Mouse (Mus musculus): ENCODE measurements at regions not wholly inside any gene's neighbourhood (a gene's known extent, or its start where the extent isn't known, plus 50 kb on each side); places are given as distances from the start of the nearest gene placed in this dataset.
A peak's percentile ranks its signal among the peaks of the same experiment; 100 is the strongest.

DNA sequence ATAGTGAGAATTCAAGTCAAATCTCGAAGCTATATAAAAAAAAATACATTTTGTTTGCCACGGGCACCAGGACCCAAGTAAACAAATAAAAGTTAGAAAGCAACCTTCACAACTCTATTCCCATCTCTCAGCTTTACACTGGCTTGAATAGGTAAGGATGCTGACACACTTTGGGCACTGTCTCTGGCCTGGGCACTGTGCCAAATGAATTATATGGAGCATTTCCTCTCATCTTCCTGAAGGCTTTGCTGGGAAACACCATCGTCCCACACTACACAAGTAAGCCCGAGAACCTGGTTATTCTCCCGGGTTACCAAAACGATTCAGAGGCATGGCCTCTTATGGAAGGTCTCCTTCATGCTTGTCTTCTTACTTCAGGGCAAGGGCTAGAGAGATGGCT lies 93.5 kb upstream of the Ogfrl1 start:
- TF ChIP-seq NANOG (IDR thresholded peaks at IDR 0.05; ENCODE audit: borderline replicate concordance, low read length): no peak
- TF ChIP-seq CTCF (conservative IDR thresholded peaks at IDR 0.05; ENCODE audit: low read length): no peak
- no peak for TF ChIP-seq POU5F1 (IDR thresholded peaks at IDR 0.05; ENCODE audit: borderline replicate concordance, low read length)
- Histone ChIP-seq H3K4me1 (replicated peaks; ENCODE audit: low read depth, low read length) (no peaks in the 10 kb centered on the region), H3K27me3 (ENCODE audit: insufficient read depth, low read length) (no peaks in the 10 kb centered on the region), H3K36me3 (ENCODE audit: insufficient read depth, low read length) (no peaks in the 10 kb centered on the region), H3K9me3 (ENCODE audit: low read length) (peaks cover 7% of the 10 kb centered on the region; the same call in 1 of the 2 replicates), H3K4me3 (replicated peaks; ENCODE audit: low read length) (no peak overlapping the region)

- TF ChIP-seq CTCF (conservative IDR thresholded peaks at IDR 0.05; ENCODE audit: low read length): no peak
- Histone ChIP-seq H3K9me3 (ENCODE audit: low read length) (peaks cover 7% of the 10 kb centered on the region; the same call in 1 of the 2 replicates), H3K4me1 (replicated peaks; ENCODE audit: low read depth, low read length) (no peaks in the 10 kb centered on the region), H3K27me3 (ENCODE audit: insufficient read depth, low read length) (0 out of 2 replicates have a peak, but pooled peaks cover 3% of the 10 kb centered on the region), H3K4me3 (replicated peaks; ENCODE audit: low read length) (no peak overlapping the region), H3K36me3 (ENCODE audit: insufficient read depth, low read length) (no peaks in the 10 kb centered on the region)
Observed at GRCm38 (mm10) chr1:23492981-23493380, 95.4 kb upstream of the Ogfrl1 start.

- Histone ChIP-seq H3K4me3 (replicated peaks; ENCODE audit: low read length) (no peak overlapping the region), H3K9me3 (ENCODE audit: low read length) (peaks cover 7% of the 10 kb centered on the region; the same call in 1 of the 2 replicates)
- TF ChIP-seq CTCF (conservative IDR thresholded peaks at IDR 0.05; ENCODE audit: low read length): peak; percentile 19
- TF ChIP-seq NANOG (IDR thresholded peaks at IDR 0.05; ENCODE audit: borderline replicate concordance, low read length): no peak
Observed at GRCm38 (mm10) chr1:23495412-23495811, 97.8 kb upstream of the Ogfrl1 start.

GRCm38 (mm10) chr1:23520113-23520512 lies 122.5 kb upstream of the Ogfrl1 start:
- Histone ChIP-seq H3K9me3 (ENCODE audit: low read length) (no peaks in the 10 kb centered on the region), H3K4me1 (replicated peaks; ENCODE audit: low read depth, low read length) (0 out of 2 replicates have a peak, but pooled peaks cover 7% of the 10 kb centered on the region), H3K36me3 (ENCODE audit: insufficient read depth, low read length) (no peaks in the 10 kb centered on the region), H3K4me3 (replicated peaks; ENCODE audit: low read length) (no peak overlapping the region), H3K27me3 (ENCODE audit: insufficient read depth, low read length) (no peaks in the 10 kb centered on the region)
- TF ChIP-seq POU5F1 (IDR thresholded peaks at IDR 0.05; ENCODE audit: borderline replicate concordance, low read length) (no peak), CTCF (conservative IDR thresholded peaks at IDR 0.05; ENCODE audit: low read length) (no peak), NANOG (IDR thresholded peaks at IDR 0.05; ENCODE audit: borderline replicate concordance, low read length) (no peak)

More at GRCm38 (mm10) chr1:23495412-23495811, 97.8 kb upstream of the Ogfrl1 start:
- Histone ChIP-seq H3K36me3 (ENCODE audit: insufficient read depth, low read length) (no peaks in the 10 kb centered on the region), H3K4me1 (replicated peaks; ENCODE audit: low read depth, low read length) (no peaks in the 10 kb centered on the region), H3K27me3 (ENCODE audit: insufficient read depth, low read length) (0 out of 2 replicates have a peak, but pooled peaks cover 3% of the 10 kb centered on the region)

GRCm38 (mm10) chr1:23532659-23533058 lies 135.1 kb upstream of the Ogfrl1 start:
- TF ChIP-seq NANOG (IDR thresholded peaks at IDR 0.05; ENCODE audit: borderline replicate concordance, low read length): no peak
- no peaks in the 10 kb centered on the region for H3K36me3 ChIP-seq (ENCODE audit: insufficient read depth, low read length)
- H3K4me3 ChIP-seq (replicated peaks; ENCODE audit: low read length): no peak overlapping the region
- no peaks in the 10 kb centered on the region for H3K27me3 ChIP-seq (ENCODE audit: insufficient read depth, low read length)
- H3K4me1 ChIP-seq (replicated peaks; ENCODE audit: low read depth, low read length): no peaks in the 10 kb centered on the region
- H3K9me3 ChIP-seq (ENCODE audit: low read length): no peaks in the 10 kb centered on the region

- Histone ChIP-seq H3K4me3 (replicated peaks; ENCODE audit: low read length) (no peak overlapping the region), H3K27me3 (ENCODE audit: insufficient read depth, low read length) (no peaks in the 10 kb centered on the region), H3K36me3 (ENCODE audit: insufficient read depth, low read length) (no peaks in the 10 kb centered on the region), H3K9me3 (ENCODE audit: low read length) (no peaks in the 10 kb centered on the region), H3K4me1 (replicated peaks; ENCODE audit: low read depth, low read length) (no peaks in the 10 kb centered on the region)
- TF ChIP-seq NANOG (IDR thresholded peaks at IDR 0.05; ENCODE audit: borderline replicate concordance, low read length) (no peak), POU5F1 (IDR thresholded peaks at IDR 0.05; ENCODE audit: borderline replicate concordance, low read length) (no peak), CTCF (conservative IDR thresholded peaks at IDR 0.05; ENCODE audit: low read length) (no peak)
Observed at GRCm38 (mm10) chr1:23536621-23537020, 139.0 kb upstream of the Ogfrl1 start.

DNA sequence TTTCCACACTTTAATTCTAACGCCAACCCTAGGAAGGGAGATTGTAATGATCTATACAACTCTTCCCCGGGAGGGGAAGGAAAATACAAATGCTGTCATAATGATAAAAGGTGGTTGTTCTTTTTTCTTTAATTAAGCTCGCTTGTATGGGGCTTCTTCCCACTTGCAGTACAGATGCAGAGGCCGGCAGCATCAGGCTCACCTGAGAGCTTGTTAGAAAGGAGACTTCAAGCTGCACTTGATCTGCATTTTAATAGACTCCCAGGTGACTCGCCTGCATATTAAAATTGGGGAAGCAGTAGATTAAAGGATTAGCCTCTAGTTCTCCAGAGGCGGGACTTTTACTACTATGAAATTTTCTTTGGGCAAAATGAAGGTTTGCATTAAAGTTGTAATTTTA lies 140.8 kb upstream of the Ogfrl1 start:
- Histone ChIP-seq H3K4me1 (replicated peaks; ENCODE audit: low read depth, low read length) (no peaks in the 10 kb centered on the region), H3K4me3 (replicated peaks; ENCODE audit: low read length) (no peak overlapping the region), H3K36me3 (ENCODE audit: insufficient read depth, low read length) (no peaks in the 10 kb centered on the region), H3K27me3 (ENCODE audit: insufficient read depth, low read length) (no peaks in the 10 kb centered on the region), H3K9me3 (ENCODE audit: low read length) (no peaks in the 10 kb centered on the region)
- TF ChIP-seq POU5F1 (IDR thresholded peaks at IDR 0.05; ENCODE audit: borderline replicate concordance, low read length) (no peak), NANOG (IDR thresholded peaks at IDR 0.05; ENCODE audit: borderline replicate concordance, low read length) (no peak), CTCF (conservative IDR thresholded peaks at IDR 0.05; ENCODE audit: low read length) (no peak)

DNA sequence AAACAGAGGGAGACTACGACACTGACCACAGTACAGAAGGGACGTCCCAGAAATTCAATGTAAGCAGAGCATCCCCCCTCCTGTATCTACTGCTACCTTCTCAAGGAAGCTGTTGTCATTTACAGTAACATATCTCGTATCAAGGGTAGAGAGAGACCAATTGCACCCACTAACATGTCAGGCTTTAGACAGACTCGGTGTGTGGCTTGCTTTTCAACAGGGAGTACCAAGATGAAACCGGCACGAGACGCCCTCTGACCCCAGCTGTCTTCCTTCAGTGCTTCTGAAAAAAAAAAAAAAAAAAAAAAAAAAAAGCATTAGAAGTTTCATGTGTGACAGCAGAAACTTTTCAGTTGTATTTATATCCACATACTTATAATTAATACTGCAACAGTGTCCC lies 143.0 kb upstream of the Ogfrl1 start:
- TF ChIP-seq NANOG (IDR thresholded peaks at IDR 0.05; ENCODE audit: borderline replicate concordance, low read length) (no peak), CTCF (conservative IDR thresholded peaks at IDR 0.05; ENCODE audit: low read length) (no peak)
- no peaks in the 10 kb centered on the region for H3K36me3 ChIP-seq (ENCODE audit: insufficient read depth, low read length)
- H3K4me3 ChIP-seq (replicated peaks; ENCODE audit: low read length): no peak overlapping the region
- no peaks in the 10 kb centered on the region for H3K27me3 ChIP-seq (ENCODE audit: insufficient read depth, low read length)
- no peaks in the 10 kb centered on the region for H3K4me1 ChIP-seq (replicated peaks; ENCODE audit: low read depth, low read length)
- H3K9me3 ChIP-seq (ENCODE audit: low read length): no peaks in the 10 kb centered on the region

GRCm38 (mm10) chr1:23555794-23556193 lies 158.2 kb upstream of the Ogfrl1 start:
- no peak for TF ChIP-seq POU5F1 (IDR thresholded peaks at IDR 0.05; ENCODE audit: borderline replicate concordance, low read length)
- TF ChIP-seq NANOG (IDR thresholded peaks at IDR 0.05; ENCODE audit: borderline replicate concordance, low read length): no peak
- TF ChIP-seq CTCF (conservative IDR thresholded peaks at IDR 0.05; ENCODE audit: low read length): no peak
- no peaks in the 10 kb centered on the region for H3K4me1 ChIP-seq (replicated peaks; ENCODE audit: low read depth, low read length)
- no peaks in the 10 kb centered on the region for H3K9me3 ChIP-seq (ENCODE audit: low read length)
- no peak overlapping the region for H3K4me3 ChIP-seq (replicated peaks; ENCODE audit: low read length)
- no peaks in the 10 kb centered on the region for H3K36me3 ChIP-seq (ENCODE audit: insufficient read depth, low read length)
- no peaks in the 10 kb centered on the region for H3K27me3 ChIP-seq (ENCODE audit: insufficient read depth, low read length)
